Mouse (Mus musculus) midbrain, embryonic 16.5 days (tissue): ENCODE results near the gene Cdyl2. TPM values are rescaled to one million over a fixed set of nuclear protein-coding genes. Genes with fewer than 3 reads are reported as not detected.
A peak's percentile ranks its signal among the peaks of the same experiment; 100 is the strongest.

Experiments
- ATAC-seq: fragments of 200-750 bp; cut with Nextera tagmentation; 2 replicates; pipeline ENCODE4 v1.8.0; 2017; ENCODE audit warnings: moderate TSS enrichment
- H3K27ac ChIP-seq: fragments of 300-500 bp; sonication (generic); 2 replicates; pipeline ENCODE4 v1.5.1; 2014; ENCODE audit warnings: mild to moderate bottlenecking, low read length, mixed read lengths
- H3K27me3 ChIP-seq: fragments of 300-500 bp; sonication (generic); 2 replicates; pipeline ENCODE4 v1.6.1; 2014; ENCODE audit warnings: low read depth, low read length, mixed read lengths; ENCODE audit not compliant: control insufficient read depth, insufficient read depth
- H3K36me3 ChIP-seq: fragments of 300-500 bp; sonication (generic); 2 replicates; pipeline ENCODE4 v1.6.1; 2014; ENCODE audit warnings: mild to moderate bottlenecking, low read length, moderate library complexity, mixed read lengths; ENCODE audit not compliant: control insufficient read depth, insufficient read depth
- H3K4me1 ChIP-seq: fragments of 300-500 bp; sonication (generic); 2 replicates; pipeline ENCODE4 v1.6.1; 2014; ENCODE audit warnings: mild to moderate bottlenecking, low read length, mixed read lengths; ENCODE audit not compliant: control insufficient read depth, insufficient read depth
- H3K4me2 ChIP-seq: fragments of 300-500 bp; sonication (generic); 2 replicates; pipeline ENCODE4 v1.6.1; 2014; ENCODE audit warnings: mild to moderate bottlenecking, low read length, mixed read lengths
- H3K4me3 ChIP-seq: fragments of 300-500 bp; sonication (generic); 2 replicates; pipeline ENCODE4 v1.5.1; 2014; ENCODE audit warnings: low read depth, mild to moderate bottlenecking, low read length, moderate library complexity, mixed read lengths
- H3K9ac ChIP-seq: fragments of 300-500 bp; sonication (generic); 2 replicates; pipeline ENCODE4 v1.6.1; 2014; ENCODE audit warnings: low read depth, low read length, mixed read lengths
- H3K9me3 ChIP-seq: fragments of 300-500 bp; sonication (generic); replicated peaks from 2 replicates; pipeline ENCODE4 v1.6.1; 2014; ENCODE audit warnings: mild to moderate bottlenecking, low read length, mixed read lengths; ENCODE audit not compliant: control insufficient read depth, poor library complexity, severe bottlenecking
- WGBS: fragments of 180-500 bp; shearing (Covaris S2); extraction: QIAGEN DNeasy Blood & Tissue Kit; methylation state at CpG from one replicate; pipeline ENCODE4 v1.1.7; 2014; 5-methylcytosine and 5-hydroxymethylcytosine counted together
- polyA plus RNA-seq: library from polyadenylated mRNA; unstranded; fragments of >200 nt; fragmentation: Nextera tagmentation; extraction: Ambion mirVana; gene quantifications from 2 replicates; pipeline ENCODE4 v1.2.1, GENCODE M21; 2015

Cdyl2 gene
- polyA plus RNA-seq, 1 experiment from 2014 or later = 13.1 TPM

DNA sequence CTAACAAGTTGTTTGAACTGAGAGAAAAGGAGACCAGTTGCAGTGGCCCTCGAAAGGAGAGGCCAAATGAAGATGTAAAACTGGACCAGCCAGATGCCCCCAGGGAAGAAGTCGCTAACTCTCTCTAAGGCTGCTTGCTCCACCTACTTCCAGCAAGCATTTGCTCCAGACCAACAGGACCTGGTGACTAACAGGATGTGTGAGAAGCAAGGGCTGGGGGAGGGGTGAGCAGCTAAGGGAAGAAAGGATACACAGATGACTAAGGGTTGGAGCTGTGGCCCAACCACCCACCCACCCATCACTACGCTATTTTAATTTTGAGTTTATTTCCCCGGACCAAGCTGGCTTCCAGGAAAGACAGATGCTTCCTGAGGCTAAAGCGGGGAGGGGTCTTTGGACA is 2.5 kb upstream of the Cdyl2 start:
- H3K9ac ChIP-seq = no peak overlapping the region
- WGBS = 74% methylated on average over 5 of the region's 5 CpGs
- ATAC-seq = no peak
- peaks cover 5% of the 10 kb centered on the region; the same call in 1 of the 2 replicates for H3K9me3 ChIP-seq
- 0 out of 2 replicates have a peak, but pooled peaks cover 2% of the 10 kb centered on the region for H3K27me3 ChIP-seq
- H3K36me3 ChIP-seq = no peaks in the 10 kb centered on the region
- no peak overlapping the region for H3K4me2 ChIP-seq
- peaks cover 10% of the 10 kb centered on the region; the same call in 1 of the 2 replicates for H3K4me1 ChIP-seq
- H3K27ac ChIP-seq = no peak overlapping the region
- no peak overlapping the region for H3K4me3 ChIP-seq

DNA sequence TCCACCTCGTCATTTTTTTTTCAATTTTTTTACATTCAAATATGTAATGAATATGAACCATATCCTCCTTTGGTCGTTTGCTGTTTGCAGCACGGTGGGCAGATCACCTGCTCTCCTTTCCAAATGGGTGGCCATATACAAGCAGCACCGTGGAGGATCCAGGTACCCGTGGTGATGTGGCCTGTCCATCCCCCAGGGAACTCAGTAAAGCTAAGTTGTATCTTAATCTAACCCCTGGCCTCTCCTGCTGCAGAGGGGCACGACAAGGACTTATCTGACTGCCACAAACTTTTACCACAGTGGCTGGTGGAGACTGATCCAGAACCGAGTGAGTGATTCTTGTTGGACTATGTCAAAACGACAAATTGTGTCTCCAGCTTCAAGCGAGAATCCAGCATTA is 1.4 kb upstream of the Cdyl2 start:
- ATAC-seq = no peak
- no peak overlapping the region for H3K27ac ChIP-seq
- H3K4me3 ChIP-seq = no peak overlapping the region
- H3K9me3 ChIP-seq = no peaks in the 10 kb centered on the region
- WGBS = 58% methylated on average over 9 of the region's 9 CpGs
- H3K4me1 ChIP-seq = peaks cover 10% of the 10 kb centered on the region; the same call in 1 of the 2 replicates
- 0 out of 2 replicates have a peak, but pooled peaks cover 2% of the 10 kb centered on the region for H3K27me3 ChIP-seq
- H3K36me3 ChIP-seq = no peaks in the 10 kb centered on the region; the same call in 1 of the 2 replicates
- H3K9ac ChIP-seq = no peak overlapping the region
- H3K4me2 ChIP-seq = no peak overlapping the region

- H3K36me3 ChIP-seq = peaks cover 5% of the 10 kb centered on the region
- 15% methylated on average over 3 of the region's 3 CpGs for WGBS
- peak overlapping the region; percentile 87 for H3K4me3 ChIP-seq
- H3K27ac ChIP-seq = peak overlapping the region; percentile 89
- H3K27me3 ChIP-seq = 0 out of 2 replicates have a peak, but pooled peaks cover 2% of the 10 kb centered on the region
- peaks cover 10% of the 10 kb centered on the region; the same call in 1 of the 2 replicates for H3K4me1 ChIP-seq
- H3K4me2 ChIP-seq = peak overlapping the region; percentile 92
- peak overlapping the region; percentile 90 for H3K9ac ChIP-seq
- ATAC-seq = no peak; the same call in 1 of the 2 replicates
- H3K9me3 ChIP-seq = peaks cover 5% of the 10 kb centered on the region; the same call in 1 of the 2 replicates
These were observed 840 bp upstream of the Cdyl2 start for GRCm38 (mm10) chr8:116733648-116734014.

- ATAC-seq = peak; percentile 76
- Histone ChIP-seq H3K4me1 (peaks cover 10% of the 10 kb centered on the region; the same call in 1 of the 2 replicates), H3K36me3 (peaks cover 5% of the 10 kb centered on the region), H3K4me3 (peak overlapping the region; percentile 87), H3K9me3 (peaks cover 5% of the 10 kb centered on the region; the same call in 1 of the 2 replicates), H3K4me2 (peak overlapping the region; percentile 92), H3K9ac (peak overlapping the region; percentile 90), H3K27me3 (0 out of 2 replicates have a peak, but pooled peaks cover 2% of the 10 kb centered on the region), H3K27ac (peak overlapping the region; percentile 89)
- WGBS = 0% methylated on average over 24 of the region's 46 CpGs
These were observed 661 bp downstream of the Cdyl2 start for GRCm38 (mm10) chr8:116731976-116732683.

GRCm38 (mm10) chr8:116721451-116721850 is 11.3 kb downstream of the Cdyl2 start:
- Histone ChIP-seq H3K9me3 (peaks cover 13% of the 10 kb centered on the region; the same call in 1 of the 2 replicates), H3K36me3 (0 out of 2 replicates have a peak, but pooled peaks cover 2% of the 10 kb centered on the region), H3K4me3 (no peak overlapping the region), H3K9ac (no peak overlapping the region), H3K4me1 (no peaks in the 10 kb centered on the region), H3K27me3 (no peaks in the 10 kb centered on the region), H3K4me2 (no peak overlapping the region), H3K27ac (no peak overlapping the region)
- WGBS = 88% methylated on average over 2 of the region's 2 CpGs
- ATAC-seq = no peak

DNA sequence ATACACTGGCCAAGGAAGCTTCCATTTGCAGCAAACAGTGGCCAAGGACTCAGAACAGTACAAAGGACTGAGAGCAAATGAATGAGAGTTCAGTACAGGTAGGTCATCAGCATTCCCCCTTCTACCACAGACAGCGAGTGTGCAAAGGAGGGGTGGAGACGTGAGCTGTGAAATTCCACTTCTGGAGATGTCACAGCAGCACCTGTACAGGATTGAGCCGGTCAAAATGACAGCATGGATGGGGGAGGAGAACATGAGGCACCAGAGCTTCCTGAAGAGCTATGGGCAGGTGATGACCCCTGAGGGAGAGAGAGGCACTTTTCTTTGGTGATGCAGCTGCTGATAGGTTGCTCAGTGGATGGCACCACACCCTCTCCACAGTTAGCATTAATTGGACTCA is 25.3 kb downstream of the Cdyl2 start:
- no peak overlapping the region for H3K4me2 ChIP-seq
- no peak for ATAC-seq
- no peak overlapping the region for H3K4me3 ChIP-seq
- peaks cover 5% of the 10 kb centered on the region for H3K9me3 ChIP-seq
- H3K4me1 ChIP-seq = no peaks in the 10 kb centered on the region
- H3K9ac ChIP-seq = no peak overlapping the region
- H3K36me3 ChIP-seq = no peaks in the 10 kb centered on the region
- no peak overlapping the region for H3K27ac ChIP-seq
- H3K27me3 ChIP-seq = no peaks in the 10 kb centered on the region
- WGBS = 88% methylated on average over 3 of the region's 3 CpGs

- Histone ChIP-seq H3K9me3 (peaks cover 4% of the 10 kb centered on the region), H3K27ac (no peak overlapping the region), H3K4me3 (no peak overlapping the region), H3K4me2 (no peak overlapping the region), H3K27me3 (no peaks in the 10 kb centered on the region), H3K4me1 (no peaks in the 10 kb centered on the region), H3K9ac (no peak overlapping the region), H3K36me3 (no peaks in the 10 kb centered on the region)
- WGBS = 89% methylated on average over 6 of the region's 6 CpGs
- no peak for ATAC-seq
These were observed 30.3 kb downstream of the Cdyl2 start for GRCm38 (mm10) chr8:116702501-116702900.

DNA sequence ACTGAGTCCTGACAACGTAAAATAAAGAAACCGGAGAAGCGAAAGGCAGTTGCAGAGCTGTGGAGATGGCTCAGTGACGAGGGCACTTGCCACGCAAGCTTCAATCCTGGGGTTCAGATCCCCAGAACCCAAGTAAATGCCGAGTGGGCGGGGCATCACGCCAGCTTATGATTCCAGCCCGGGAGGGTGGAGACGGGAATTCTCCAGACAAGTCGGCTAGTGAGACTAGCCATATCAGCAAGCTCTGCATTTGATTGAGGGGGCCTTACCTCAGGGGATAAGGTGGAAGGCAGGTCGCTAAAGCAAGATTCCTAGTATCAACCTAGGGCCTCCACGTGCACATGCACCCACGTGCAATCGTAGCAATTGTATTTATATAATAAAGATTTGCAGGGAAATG is 39.9 kb downstream of the Cdyl2 start:
- no peak overlapping the region for H3K4me3 ChIP-seq
- H3K4me1 ChIP-seq = no peaks in the 10 kb centered on the region
- H3K4me2 ChIP-seq = no peak overlapping the region
- H3K36me3 ChIP-seq = no peaks in the 10 kb centered on the region
- H3K9me3 ChIP-seq = no peaks in the 10 kb centered on the region
- 84% methylated on average over 15 of the region's 15 CpGs for WGBS
- no peak overlapping the region for H3K9ac ChIP-seq
- no peak for ATAC-seq
- H3K27ac ChIP-seq = no peak overlapping the region
- no peaks in the 10 kb centered on the region for H3K27me3 ChIP-seq

GRCm38 (mm10) chr8:116689741-116690140 is 43.0 kb downstream of the Cdyl2 start:
- H3K9ac ChIP-seq = no peak overlapping the region
- H3K4me3 ChIP-seq = no peak overlapping the region
- WGBS = 95% methylated on average over 3 of the region's 3 CpGs
- no peak overlapping the region for H3K4me2 ChIP-seq
- H3K27me3 ChIP-seq = no peaks in the 10 kb centered on the region
- no peak overlapping the region for H3K27ac ChIP-seq
- no peaks in the 10 kb centered on the region for H3K4me1 ChIP-seq
- ATAC-seq = no peak
- H3K9me3 ChIP-seq = no peaks in the 10 kb centered on the region
- H3K36me3 ChIP-seq = no peaks in the 10 kb centered on the region
